Mouse (Mus musculus) embryonic facial prominence, embryonic 15.5 days (tissue): ENCODE measurements around the gene Larp7. TPM values are rescaled to one million over a fixed set of nuclear protein-coding genes. Genes with fewer than 3 reads are reported as not detected.

Source experiments
- ATAC-seq: fragments of 200-750 bp; cut with Nextera tagmentation; 2 replicates; pipeline ENCODE4 v1.8.0; 2017; ENCODE audit warnings: low read depth, moderate TSS enrichment; ENCODE audit not compliant: insufficient number of reproducible peaks, low FRiP score, low TSS enrichment
- H3K27ac ChIP-seq: fragments of 300-500 bp; sonication (generic); replicated peaks from 2 replicates; pipeline ENCODE4 v1.5.1; 2015; ENCODE audit warnings: mild to moderate bottlenecking, inconsistent platforms
- H3K27me3 ChIP-seq: fragments of 300-500 bp; sonication (generic); 2 replicates; pipeline ENCODE4 v1.6.1; 2015; ENCODE audit warnings: inconsistent platforms
- H3K36me3 ChIP-seq: fragments of 300-500 bp; sonication (generic); 2 replicates; pipeline ENCODE4 v1.6.1; 2015; ENCODE audit warnings: mild to moderate bottlenecking, inconsistent platforms
- H3K4me1 ChIP-seq: fragments of 300-500 bp; sonication (generic); 2 replicates; pipeline ENCODE4 v1.6.1; 2015; ENCODE audit warnings: inconsistent platforms
- H3K4me2 ChIP-seq: fragments of 300-500 bp; sonication (generic); replicated peaks from 2 replicates; pipeline ENCODE4 v1.6.1; 2015; ENCODE audit warnings: mild to moderate bottlenecking, inconsistent platforms
- H3K4me3 ChIP-seq: fragments of 300-500 bp; sonication (generic); replicated peaks from 2 replicates; pipeline ENCODE4 v1.5.1; 2015; ENCODE audit warnings: mild to moderate bottlenecking, inconsistent platforms
- H3K9ac ChIP-seq: fragments of 300-500 bp; sonication (generic); 2 replicates; pipeline ENCODE4 v1.6.1; 2015; ENCODE audit warnings: inconsistent platforms
- H3K9me3 ChIP-seq: fragments of 300-500 bp; sonication (generic); replicated peaks from 2 replicates; pipeline ENCODE4 v1.6.1; 2016; ENCODE audit warnings: inconsistent platforms
- whole genome bisulfite sequencing: fragments of 180-500 bp; shearing (Covaris S2); methylation state at CpG from one replicate; pipeline ENCODE4 v1.1.7; 2015; 5-methylcytosine and 5-hydroxymethylcytosine counted together
- polyA plus RNA-seq: library from polyadenylated mRNA; unstranded; fragments of >200 nt; fragmentation: Nextera tagmentation; extraction: Ambion mirVana; gene quantifications from 2 replicates; pipeline ENCODE4 v1.2.1, GENCODE M21; 2015

Gene Larp7
- polyA plus RNA-seq, 1 experiment from 2014 or later, result 49.9 TPM

GRCm38 (mm10) chr3:127543976-127544375, 9.2 kb downstream of the Larp7 start:
- Histone ChIP-seq H3K4me1 (no peaks in the 10 kb centered on the region), H3K4me2 (no peak overlapping the region), H3K36me3 (peaks cover 47% of the 10 kb centered on the region), H3K9ac (no peak overlapping the region), H3K27me3 (no peaks in the 10 kb centered on the region), H3K4me3 (no peak overlapping the region), H3K27ac (no peak overlapping the region), H3K9me3 (no peaks in the 10 kb centered on the region)
- WGBS, result 83% methylated on average over 4 of the region's 4 CpGs
- ATAC-seq, result no peak

DNA sequence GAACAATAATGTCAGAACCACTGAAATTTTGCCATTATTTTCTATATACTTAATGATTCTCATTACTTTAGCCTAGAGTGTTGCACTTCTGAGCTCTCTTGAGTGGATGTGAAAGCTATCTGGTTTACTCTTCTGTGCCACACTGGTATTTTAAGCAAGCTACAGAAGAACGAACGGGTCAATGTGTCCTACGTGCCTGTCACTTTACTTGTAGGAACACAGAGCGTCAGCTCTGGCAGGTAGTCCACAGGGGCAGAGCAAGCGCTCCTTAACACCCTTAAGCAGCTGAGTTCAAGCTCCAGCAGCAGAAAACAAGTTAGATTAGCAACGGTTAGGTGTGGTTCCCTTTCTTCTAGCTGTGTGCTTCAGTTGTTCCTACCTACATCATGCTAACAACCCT, 14.0 kb downstream of the Larp7 start:
- Histone ChIP-seq H3K27me3 (no peaks in the 10 kb centered on the region), H3K9ac (no peak overlapping the region), H3K36me3 (peaks cover 28% of the 10 kb centered on the region), H3K9me3 (no peaks in the 10 kb centered on the region), H3K4me2 (no peak overlapping the region), H3K4me1 (no peaks in the 10 kb centered on the region), H3K4me3 (no peak overlapping the region), H3K27ac (no peak overlapping the region)
- 62% methylated on average over 6 of the region's 6 CpGs for WGBS
- ATAC-seq, result no peak

GRCm38 (mm10) chr3:127530293-127530692, 22.9 kb downstream of the Larp7 start:
- Histone ChIP-seq H3K27me3 (no peaks in the 10 kb centered on the region), H3K27ac (no peak overlapping the region), H3K4me2 (no peak overlapping the region), H3K4me1 (no peaks in the 10 kb centered on the region), H3K36me3 (no peaks in the 10 kb centered on the region), H3K4me3 (no peak overlapping the region), H3K9ac (no peak overlapping the region), H3K9me3 (no peaks in the 10 kb centered on the region)
- no peak for ATAC-seq
- 13% methylated on average over 4 of the region's 4 CpGs for WGBS

DNA sequence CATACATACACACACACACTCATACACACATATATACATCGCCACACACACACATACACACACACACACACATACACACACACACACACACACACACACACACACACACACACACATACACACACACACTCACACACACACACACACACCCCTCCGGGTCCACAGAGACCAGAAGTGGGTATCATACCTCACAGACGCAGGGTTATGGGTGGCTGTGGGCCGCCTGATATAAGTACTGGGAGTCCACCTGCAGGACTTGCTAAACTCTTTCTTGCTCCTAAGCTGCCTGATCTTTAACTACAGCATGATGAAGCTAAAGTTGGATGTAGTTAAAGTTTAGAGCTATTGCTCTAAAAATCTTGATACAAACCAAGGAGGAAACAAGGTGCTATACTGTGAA, 23.3 kb downstream of the Larp7 start:
- H3K4me2 ChIP-seq, result no peak overlapping the region
- no peaks in the 10 kb centered on the region for H3K4me1 ChIP-seq
- no peak overlapping the region for H3K4me3 ChIP-seq
- ATAC-seq, result no peak
- WGBS, result 76% methylated on average over 4 of the region's 4 CpGs
- H3K9me3 ChIP-seq, result no peaks in the 10 kb centered on the region
- no peaks in the 10 kb centered on the region for H3K36me3 ChIP-seq
- no peak overlapping the region for H3K27ac ChIP-seq
- no peaks in the 10 kb centered on the region for H3K27me3 ChIP-seq
- no peak overlapping the region for H3K9ac ChIP-seq

GRCm38 (mm10) chr3:127529210-127529609, 23.9 kb downstream of the Larp7 start:
- H3K27ac ChIP-seq, result no peak overlapping the region
- no peaks in the 10 kb centered on the region for H3K4me1 ChIP-seq
- no peaks in the 10 kb centered on the region for H3K36me3 ChIP-seq
- no peak overlapping the region for H3K4me2 ChIP-seq
- H3K4me3 ChIP-seq, result no peak overlapping the region
- 88% methylated on average over 3 of the region's 3 CpGs for WGBS
- H3K9ac ChIP-seq, result no peak overlapping the region
- no peaks in the 10 kb centered on the region for H3K9me3 ChIP-seq
- H3K27me3 ChIP-seq, result no peaks in the 10 kb centered on the region
- no peak for ATAC-seq

DNA sequence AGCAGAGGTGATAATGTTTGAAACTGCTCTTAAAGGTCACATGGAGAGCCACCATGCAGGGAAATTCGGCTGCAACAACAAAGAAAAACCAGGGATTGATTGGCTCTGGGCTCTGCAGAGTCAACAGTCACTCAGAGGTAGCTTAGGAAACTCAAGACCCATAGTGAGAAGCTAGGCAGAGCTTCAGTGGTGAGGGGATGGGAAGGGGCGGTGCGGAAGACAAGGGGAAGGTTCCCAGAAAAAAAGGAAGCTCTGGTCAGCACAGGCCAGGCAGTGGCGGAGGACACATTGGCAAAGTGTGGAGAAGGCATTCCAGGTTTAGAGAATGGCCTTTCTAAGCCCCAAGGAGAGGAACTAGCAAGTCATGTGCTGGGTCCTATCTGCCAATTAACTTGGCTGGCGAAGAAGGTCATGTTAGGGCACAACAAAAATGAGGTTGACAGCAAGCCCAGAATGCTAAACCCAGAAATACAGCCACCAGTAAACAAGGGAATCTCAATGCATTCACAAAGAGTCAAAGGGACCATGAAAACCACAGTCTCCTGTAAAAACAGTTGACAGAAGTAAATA, 25.6 kb downstream of the Larp7 start:
- Histone ChIP-seq H3K4me3 (no peak overlapping the region), H3K9ac (no peak overlapping the region), H3K27me3 (no peaks in the 10 kb centered on the region), H3K4me1 (no peaks in the 10 kb centered on the region), H3K4me2 (no peak overlapping the region), H3K27ac (no peak overlapping the region), H3K9me3 (no peaks in the 10 kb centered on the region), H3K36me3 (no peaks in the 10 kb centered on the region)
- WGBS, result 70% methylated on average over 5 of the region's 5 CpGs
- ATAC-seq, result no peak

DNA sequence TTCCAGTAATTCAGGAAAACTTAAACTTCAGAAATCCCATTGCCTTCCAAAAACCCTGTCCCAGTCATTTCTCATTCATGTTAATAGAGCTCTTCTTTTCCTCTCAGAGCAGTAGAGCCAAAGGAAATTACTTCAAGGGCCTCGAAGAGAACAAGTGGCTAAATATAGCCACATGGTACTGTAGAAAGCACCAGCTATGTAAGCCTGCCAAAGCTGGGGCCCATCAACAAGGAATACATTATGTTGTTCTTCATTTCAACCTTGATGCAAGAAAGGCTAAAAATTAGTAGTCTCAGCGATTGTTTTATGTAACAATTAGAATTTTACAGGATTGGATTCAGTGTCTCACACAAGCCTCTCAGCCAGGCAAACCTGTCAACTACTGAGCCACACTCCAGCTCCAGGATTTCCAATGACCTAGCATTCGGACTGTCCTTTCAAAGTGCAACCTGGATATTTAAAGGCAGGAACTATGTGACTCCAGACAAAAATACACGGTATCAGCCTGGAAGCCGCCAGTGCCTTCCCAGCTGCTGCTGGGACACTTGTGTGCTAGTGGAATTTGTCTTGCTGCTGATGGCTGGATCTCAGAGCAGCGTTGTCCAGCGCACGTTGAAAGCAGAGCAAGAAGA, 27.8 kb downstream of the Larp7 start:
- Histone ChIP-seq H3K36me3 (no peaks in the 10 kb centered on the region), H3K27me3 (no peaks in the 10 kb centered on the region), H3K4me2 (no peak overlapping the region), H3K9ac (no peak overlapping the region), H3K4me3 (no peak overlapping the region), H3K9me3 (no peaks in the 10 kb centered on the region), H3K4me1 (no peaks in the 10 kb centered on the region), H3K27ac (no peak overlapping the region)
- ATAC-seq, result no peak
- 66% methylated on average over 8 of the region's 8 CpGs for WGBS

- Histone ChIP-seq H3K4me2 (no peak overlapping the region), H3K27me3 (no peaks in the 10 kb centered on the region), H3K4me3 (no peak overlapping the region), H3K36me3 (no peaks in the 10 kb centered on the region), H3K27ac (no peak overlapping the region), H3K9ac (no peak overlapping the region), H3K4me1 (no peaks in the 10 kb centered on the region), H3K9me3 (no peaks in the 10 kb centered on the region)
- 60% methylated on average over 10 of the region's 10 CpGs for WGBS
- ATAC-seq, result no peak; the same call in 1 of the 2 replicates
Measured at GRCm38 (mm10) chr3:127521156-127521555, 32.0 kb downstream of the Larp7 start.

- Histone ChIP-seq H3K4me3 (no peak overlapping the region), H3K27me3 (no peaks in the 10 kb centered on the region), H3K27ac (no peak overlapping the region), H3K36me3 (no peaks in the 10 kb centered on the region), H3K9ac (no peak overlapping the region), H3K9me3 (no peaks in the 10 kb centered on the region), H3K4me1 (no peaks in the 10 kb centered on the region), H3K4me2 (no peak overlapping the region)
- 77% methylated on average over 6 of the region's 6 CpGs for WGBS
- no peak for ATAC-seq
Measured at GRCm38 (mm10) chr3:127520300-127520699, 32.8 kb downstream of the Larp7 start.

DNA sequence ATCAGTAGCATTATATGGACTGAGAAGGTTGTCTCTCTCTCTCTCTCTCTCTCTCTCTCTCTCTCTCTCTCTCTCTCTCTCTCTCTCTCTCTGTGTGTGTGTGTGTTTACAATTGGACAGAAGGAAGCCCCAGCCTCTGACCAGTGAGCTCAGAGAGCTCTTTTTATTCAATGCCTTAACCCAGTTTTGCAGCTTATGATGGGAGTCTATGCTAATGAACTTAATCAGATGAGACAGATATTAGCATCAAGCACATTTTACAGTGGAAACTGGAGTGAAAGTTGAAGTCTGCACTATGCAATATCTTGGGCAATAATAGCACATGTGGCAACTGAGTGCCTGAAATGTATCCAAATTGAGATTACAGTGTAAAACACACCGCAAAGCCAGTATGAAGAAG, 37.9 kb downstream of the Larp7 start:
- ATAC-seq, result no peak
- WGBS, result 72% methylated on average over 1 of the region's 1 CpGs

GRCm38 (mm10) chr3:127513699-127514098, 39.5 kb downstream of the Larp7 start:
- Histone ChIP-seq H3K27ac (no peak overlapping the region), H3K4me2 (no peak overlapping the region), H3K4me1 (no peaks in the 10 kb centered on the region), H3K36me3 (no peaks in the 10 kb centered on the region), H3K9me3 (no peaks in the 10 kb centered on the region), H3K4me3 (no peak overlapping the region), H3K27me3 (no peaks in the 10 kb centered on the region), H3K9ac (no peak overlapping the region)
- ATAC-seq, result no peak
- 69% methylated on average over 2 of the region's 2 CpGs for WGBS

More for the DNA sequence above, 37.9 kb downstream of the Larp7 start:
- H3K9me3 ChIP-seq, result no peaks in the 10 kb centered on the region
- no peaks in the 10 kb centered on the region for H3K4me1 ChIP-seq
- no peak overlapping the region for H3K4me2 ChIP-seq
- no peaks in the 10 kb centered on the region for H3K36me3 ChIP-seq
- no peaks in the 10 kb centered on the region for H3K27me3 ChIP-seq
- no peak overlapping the region for H3K4me3 ChIP-seq
- H3K9ac ChIP-seq, result no peak overlapping the region
- no peak overlapping the region for H3K27ac ChIP-seq

DNA sequence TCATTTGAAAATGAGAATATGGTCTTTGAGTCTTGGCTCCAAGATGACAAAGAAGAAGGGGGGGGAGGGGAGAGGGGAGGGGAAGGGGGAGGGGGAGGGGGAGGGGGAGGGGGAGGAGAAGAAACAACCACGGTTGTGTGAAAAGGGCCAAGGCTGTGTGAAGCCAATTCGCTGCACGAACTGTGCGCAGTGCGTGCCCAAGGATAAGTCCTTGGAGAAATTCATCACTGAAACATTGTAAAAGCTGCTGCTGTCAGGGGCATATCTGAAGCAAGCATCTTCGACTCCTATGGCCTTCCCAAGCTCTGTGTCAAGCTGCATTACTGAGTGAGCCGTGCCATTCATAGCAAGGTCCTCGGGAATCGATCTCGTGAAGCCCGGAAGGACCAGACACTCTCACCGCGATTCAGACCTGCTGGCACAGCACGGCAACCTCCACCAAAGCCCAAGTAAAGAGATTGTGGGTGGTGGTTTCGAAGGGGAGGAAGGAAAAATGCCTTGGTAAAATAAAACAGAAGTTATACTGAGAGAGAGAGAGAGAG, 40.3 kb downstream of the Larp7 start:
- WGBS, result 74% methylated on average over 15 of the region's 15 CpGs

More for the DNA sequence above, 40.3 kb downstream of the Larp7 start:
- H3K9ac ChIP-seq, result no peak overlapping the region
- H3K4me1 ChIP-seq, result no peaks in the 10 kb centered on the region
- H3K4me3 ChIP-seq, result no peak overlapping the region
- H3K27me3 ChIP-seq, result no peaks in the 10 kb centered on the region
- H3K9me3 ChIP-seq, result no peaks in the 10 kb centered on the region
- no peak overlapping the region for H3K27ac ChIP-seq
- H3K36me3 ChIP-seq, result no peaks in the 10 kb centered on the region
- no peak for ATAC-seq
- H3K4me2 ChIP-seq, result no peak overlapping the region
